Mouse (Mus musculus): ENCODE data around the gene Pla2g4a. TPM values are rescaled to one million over a fixed set of nuclear protein-coding genes. Genes with fewer than 3 reads are reported as not detected.

The Pla2g4a gene
- polyA plus RNA-seq, 1 experiment from 2014 or later: 23.6 TPM

- H3K36me3 ChIP-seq (ENCODE audit: control insufficient read depth, insufficient read depth, low read length): no peaks in the 10 kb centered on the region
- H3K4me1 ChIP-seq (replicated peaks; ENCODE audit: control insufficient read depth, insufficient read depth, low read length): no peaks in the 10 kb centered on the region
- H3K4me3 ChIP-seq (ENCODE audit: low read depth, low read length): no peak overlapping the region
- ATAC-seq (replicated peaks; ENCODE audit: low FRiP score): 0 out of 2 replicates have a peak, but pooled peaks have one; percentile 60
- no peaks in the 10 kb centered on the region for H3K27me3 ChIP-seq (replicated peaks; ENCODE audit: control insufficient read depth, insufficient read depth, low read length)
- no peak overlapping the region for H3K27ac ChIP-seq (ENCODE audit: low read depth, low read length)
- no peaks in the 10 kb centered on the region for H3K9me3 ChIP-seq (ENCODE audit: control insufficient read depth, low read length)
- DNase-seq (ENCODE audit: low spot score): no peak
- H3K9ac ChIP-seq (ENCODE audit: low read depth, low read length): no peak overlapping the region
- 43% methylated on average over 2 of the region's 2 CpGs for WGBS
- no peak overlapping the region for H3K4me2 ChIP-seq
Measured at GRCm38 (mm10) chr1:149832952-149833351, 128.1 kb downstream of the Pla2g4a start.

- H3K9me3 ChIP-seq (ENCODE audit: control insufficient read depth, low read length): no peaks in the 10 kb centered on the region
- 83% methylated on average over 1 of the region's 1 CpGs for WGBS
- no peaks in the 10 kb centered on the region for H3K27me3 ChIP-seq (replicated peaks; ENCODE audit: control insufficient read depth, insufficient read depth, low read length)
- H3K36me3 ChIP-seq (ENCODE audit: control insufficient read depth, insufficient read depth, low read length): no peaks in the 10 kb centered on the region
- no peak overlapping the region for H3K4me2 ChIP-seq
- H3K4me1 ChIP-seq (replicated peaks; ENCODE audit: control insufficient read depth, insufficient read depth, low read length): no peaks in the 10 kb centered on the region
- ATAC-seq (replicated peaks; ENCODE audit: low FRiP score) (no peak), DNase-seq (ENCODE audit: low spot score) (no peak)
- H3K4me3 ChIP-seq (ENCODE audit: low read depth, low read length): no peak overlapping the region
- no peak overlapping the region for H3K27ac ChIP-seq (ENCODE audit: low read depth, low read length)
- H3K9ac ChIP-seq (ENCODE audit: low read depth, low read length): no peak overlapping the region
Measured at GRCm38 (mm10) chr1:149832514-149832913, 128.6 kb downstream of the Pla2g4a start.

GRCm38 (mm10) chr1:149831100-149831499 lies 130.0 kb downstream of the Pla2g4a start:
- DNase-seq (ENCODE audit: low spot score) (no peak), ATAC-seq (replicated peaks; ENCODE audit: low FRiP score) (no peak)
- H3K4me2 ChIP-seq: no peak overlapping the region
- no peaks in the 10 kb centered on the region for H3K4me1 ChIP-seq (replicated peaks; ENCODE audit: control insufficient read depth, insufficient read depth, low read length)
- 96% methylated on average over 1 of the region's 1 CpGs for WGBS
- H3K36me3 ChIP-seq (ENCODE audit: control insufficient read depth, insufficient read depth, low read length): no peaks in the 10 kb centered on the region
- H3K9me3 ChIP-seq (ENCODE audit: control insufficient read depth, low read length): no peaks in the 10 kb centered on the region
- H3K9ac ChIP-seq (ENCODE audit: low read depth, low read length): no peak overlapping the region
- H3K27me3 ChIP-seq (replicated peaks; ENCODE audit: control insufficient read depth, insufficient read depth, low read length): no peaks in the 10 kb centered on the region
- no peak overlapping the region for H3K27ac ChIP-seq (ENCODE audit: low read depth, low read length)
- H3K4me3 ChIP-seq (ENCODE audit: low read depth, low read length): no peak overlapping the region

- Histone ChIP-seq H3K27ac (ENCODE audit: low read depth, low read length) (no peak overlapping the region), H3K4me3 (ENCODE audit: low read depth, low read length) (no peak overlapping the region), H3K36me3 (ENCODE audit: control insufficient read depth, insufficient read depth, low read length) (no peaks in the 10 kb centered on the region), H3K27me3 (replicated peaks; ENCODE audit: control insufficient read depth, insufficient read depth, low read length) (no peaks in the 10 kb centered on the region), H3K4me2 (no peak overlapping the region), H3K9ac (ENCODE audit: low read depth, low read length) (no peak overlapping the region), H3K4me1 (replicated peaks; ENCODE audit: control insufficient read depth, insufficient read depth, low read length) (no peaks in the 10 kb centered on the region), H3K9me3 (ENCODE audit: control insufficient read depth, low read length) (no peaks in the 10 kb centered on the region)
- no peak for ATAC-seq (replicated peaks; ENCODE audit: low FRiP score)
- DNase-seq (ENCODE audit: low spot score): no peak
- WGBS: 67% methylated on average over 4 of the region's 4 CpGs
Measured at GRCm38 (mm10) chr1:149813616-149814345, 147.3 kb downstream of the Pla2g4a start.

DNA sequence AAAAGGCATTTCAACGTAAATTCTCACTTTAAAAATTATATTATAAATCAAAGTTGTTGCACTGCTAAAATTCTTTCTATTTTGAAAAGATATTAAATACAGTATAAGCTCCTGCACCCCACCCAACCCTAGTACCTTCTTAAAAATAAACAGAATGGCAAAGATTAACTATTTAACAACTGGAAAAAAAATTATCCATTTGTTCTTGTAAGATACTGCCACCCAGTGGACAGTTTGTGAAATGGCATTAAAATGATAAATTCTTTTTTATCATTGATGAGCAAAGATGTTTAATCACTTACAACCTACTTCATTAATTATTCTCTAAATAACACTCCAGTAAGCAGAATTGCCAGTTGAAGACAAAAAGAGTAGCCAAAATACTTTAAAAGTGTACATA lies 151.6 kb downstream of the Pla2g4a start:
- no peak overlapping the region for H3K27ac ChIP-seq (ENCODE audit: low read depth, low read length)
- 76% methylated on average over 1 of the region's 1 CpGs for WGBS
- no peaks in the 10 kb centered on the region for H3K36me3 ChIP-seq (ENCODE audit: control insufficient read depth, insufficient read depth, low read length)
- no peak overlapping the region for H3K4me3 ChIP-seq (ENCODE audit: low read depth, low read length)
- ATAC-seq (replicated peaks; ENCODE audit: low FRiP score) (no peak), DNase-seq (ENCODE audit: low spot score) (no peak)
- H3K9ac ChIP-seq (ENCODE audit: low read depth, low read length): no peak overlapping the region
- no peaks in the 10 kb centered on the region for H3K9me3 ChIP-seq (ENCODE audit: control insufficient read depth, low read length)
- no peaks in the 10 kb centered on the region for H3K27me3 ChIP-seq (replicated peaks; ENCODE audit: control insufficient read depth, insufficient read depth, low read length)
- H3K4me2 ChIP-seq: no peak overlapping the region
- H3K4me1 ChIP-seq (replicated peaks; ENCODE audit: control insufficient read depth, insufficient read depth, low read length): no peaks in the 10 kb centered on the region

Other genes with a start within 250 kb of the Pla2g4a start
- 0.16 and 0.42 TPM in 2 replicates for gene Ptgs2, start 138.7 kb upstream of the Pla2g4a start, polyA plus RNA-seq (2014; fragmentation: Nextera tagmentation; extraction: Ambion mirVana)